Mouse (Mus musculus) CH12.LX (cell line): Measurements from ENCODE around the gene Mmp8. TPM values are rescaled to one million over a fixed set of nuclear protein-coding genes. Genes with fewer than 3 reads are reported as not detected.

Experiments
- DNase-seq: peaks from one replicate; pipeline ENCODE4 v3.0.0-alpha.2; 2013; ENCODE audit errors: extremely low read depth
- H3K27ac ChIP-seq: 2 replicates; pipeline ENCODE4 v1.5.1; 2012; ENCODE audit warnings: low read depth, mild to moderate bottlenecking, control low read depth, moderate library complexity; ENCODE audit not compliant: insufficient read depth
- H3K27me3 ChIP-seq: replicated peaks from 2 replicates; pipeline ENCODE3; 2012; ENCODE audit warnings: inconsistent platforms
- H3K36me3 ChIP-seq, 2 experiments: replicated peaks in 1 of 2; 2 replicates each; pipeline versions ENCODE3 to v1.6.1; 2012; ENCODE audit warnings: inconsistent platforms in 1 of 2, low read length in 1 of 2, mild to moderate bottlenecking in 1 of 2, mixed read lengths in 1 of 2, moderate library complexity in 1 of 2; ENCODE audit not compliant: control insufficient read depth in 1 of 2, insufficient read depth in 1 of 2
- H3K4me1 ChIP-seq, 2 experiments: 2 replicates each; pipeline ENCODE4 v1.6.1; 2012; ENCODE audit warnings: inconsistent platforms in 1 of 2, moderate library complexity in 1 of 2; ENCODE audit not compliant: insufficient read depth in 2 of 2, control insufficient read depth in 1 of 2
- H3K4me2 ChIP-seq: 2 replicates; pipeline ENCODE4 v1.6.1; 2012; ENCODE audit warnings: low read depth, mild to moderate bottlenecking, control low read depth; ENCODE audit not compliant: poor library complexity, insufficient read depth, severe bottlenecking
- H3K4me3 ChIP-seq, 3 experiments: fragments of 150-350 bp in 1 of 3; sonication (generic) in 1 of 3; replicated peaks in 1 of 3; 2 replicates each; pipeline versions ENCODE3 to v1.5.1; 2011 to 2012; ENCODE audit warnings: low read depth in 2 of 3, low read length in 2 of 3, mild to moderate bottlenecking in 2 of 3, moderate library complexity in 2 of 3, control low read depth in 1 of 3, improper control_type of control experiment in 1 of 3, inconsistent platforms in 1 of 3, mixed read lengths in 1 of 3; ENCODE audit not compliant: poor library complexity in 1 of 3
- H3K79me2 ChIP-seq: replicated peaks from 2 replicates; pipeline ENCODE4 v1.6.1; 2012; ENCODE audit warnings: mild to moderate bottlenecking, moderate library complexity; ENCODE audit not compliant: control insufficient read depth, poor library complexity, insufficient read depth, severe bottlenecking; ENCODE audit errors: extremely low read depth
- H3K9ac ChIP-seq: 2 replicates; pipeline ENCODE4 v1.6.1; 2012; ENCODE audit warnings: low read depth, mild to moderate bottlenecking, control low read depth, moderate library complexity; ENCODE audit not compliant: insufficient read depth
- H3K9me3 ChIP-seq: replicated peaks from 2 replicates; pipeline ENCODE3; 2012; ENCODE audit warnings: low read length, inconsistent platforms, mixed read lengths
- BHLHE40 ChIP-seq: IDR thresholded peaks from 2 replicates; pipeline ENCODE4 v1.6.1; 2011; ENCODE audit warnings: mild to moderate bottlenecking, low read depth, low read length, improper control_type of control experiment
- CHD1 ChIP-seq: IDR thresholded peaks from 2 replicates; pipeline ENCODE4 v1.6.1; 2012; ENCODE audit warnings: low read depth, low read length, improper control_type of control experiment, inconsistent platforms
- CHD2 ChIP-seq: IDR thresholded peaks from 2 replicates; pipeline ENCODE4 v1.6.1; 2011; ENCODE audit warnings: low read length, improper control_type of control experiment
- CTCF ChIP-seq, 2 experiments: IDR thresholded peaks in 1 of 2; conservative IDR thresholded peaks in 1 of 2; 2 replicates each; pipeline ENCODE4 v1.5.1; 2011 to 2012; ENCODE audit warnings: low read depth in 2 of 2, low read length in 2 of 2, improper control_type of control experiment in 1 of 2, inconsistent platforms in 1 of 2, mild to moderate bottlenecking in 1 of 2, moderate library complexity in 1 of 2
- E2F4 ChIP-seq: IDR thresholded peaks from 2 replicates; pipeline ENCODE4 v1.6.1; 2011; ENCODE audit warnings: low read depth, low read length, improper control_type of control experiment; ENCODE audit not compliant: insufficient replicate concordance
- EP300 ChIP-seq: IDR thresholded peaks from 2 replicates; pipeline ENCODE4 v1.6.1; 2011; ENCODE audit warnings: low read length, improper control_type of control experiment
- ETS1 ChIP-seq: conservative IDR thresholded peaks from 2 replicates; pipeline ENCODE4 v1.6.1; 2012; ENCODE audit warnings: low read depth, mild to moderate bottlenecking, inconsistent platforms, low read length, improper control_type of control experiment, moderate library complexity
- HCFC1 ChIP-seq: IDR thresholded peaks from 2 replicates; pipeline ENCODE4 v1.6.1; 2012; ENCODE audit warnings: low read depth, mild to moderate bottlenecking, inconsistent platforms, low read length, improper control_type of control experiment
- IRF4 ChIP-seq: IDR thresholded peaks from 2 replicates; pipeline ENCODE4 v1.6.1; 2014; ENCODE audit warnings: low read depth, mild to moderate bottlenecking, inconsistent platforms, low read length, improper control_type of control experiment
- JUN ChIP-seq: IDR thresholded peaks from 2 replicates; pipeline ENCODE4 v1.6.1; 2011; ENCODE audit warnings: low read depth, mild to moderate bottlenecking, low read length, improper control_type of control experiment, moderate library complexity; ENCODE audit not compliant: insufficient read depth
- JUND ChIP-seq: conservative IDR thresholded peaks from 2 replicates; pipeline ENCODE4 v1.6.1; 2011; ENCODE audit warnings: low read depth, low read length, improper control_type of control experiment
- KAT2A ChIP-seq: IDR thresholded peaks from 2 replicates; pipeline ENCODE4 v1.6.1; 2012; ENCODE audit warnings: low read length, improper control_type of control experiment, inconsistent platforms; ENCODE audit not compliant: insufficient replicate concordance
- MAFK ChIP-seq: IDR thresholded peaks from 2 replicates; pipeline ENCODE4 v1.6.1; 2011; ENCODE audit warnings: low read length, improper control_type of control experiment; ENCODE audit not compliant: insufficient replicate concordance
- MAZ ChIP-seq: IDR thresholded peaks from 2 replicates; pipeline ENCODE4 v1.6.1; 2012; ENCODE audit warnings: low read depth, mild to moderate bottlenecking, inconsistent platforms, low read length, improper control_type of control experiment, moderate library complexity
- MEF2A ChIP-seq: IDR thresholded peaks from 2 replicates; pipeline ENCODE4 v1.6.1; 2014; ENCODE audit warnings: low read depth, mild to moderate bottlenecking, inconsistent platforms, low read length, improper control_type of control experiment, borderline replicate concordance
- MXI1 ChIP-seq: IDR thresholded peaks from 2 replicates; pipeline ENCODE4 v1.6.1; 2011; ENCODE audit warnings: mild to moderate bottlenecking, low read depth, low read length, improper control_type of control experiment
- MYC ChIP-seq: IDR thresholded peaks from 2 replicates; pipeline ENCODE4 v1.6.1; 2011; ENCODE audit warnings: low read depth, mild to moderate bottlenecking, improper control_type of control experiment, low read length
- NELFE ChIP-seq: IDR thresholded peaks from 2 replicates; pipeline ENCODE4 v1.6.1; 2011; ENCODE audit warnings: low read depth, low read length, improper control_type of control experiment
- NRF1 ChIP-seq: IDR thresholded peaks from 2 replicates; pipeline ENCODE4 v1.6.1; 2014; ENCODE audit warnings: low read depth, mild to moderate bottlenecking, inconsistent platforms, low read length, improper control_type of control experiment, moderate library complexity
- POLR2A ChIP-seq: IDR thresholded peaks from 2 replicates; pipeline ENCODE4 v1.6.1; 2011; ENCODE audit warnings: low read depth, mild to moderate bottlenecking, improper control_type of control experiment, low read length
- RAD21 ChIP-seq: IDR thresholded peaks from 2 replicates; pipeline ENCODE4 v1.6.1; 2011; ENCODE audit warnings: low read depth, mild to moderate bottlenecking, low read length, improper control_type of control experiment, moderate library complexity
- SIN3A ChIP-seq: IDR thresholded peaks from 2 replicates; pipeline ENCODE4 v1.6.1; 2012; ENCODE audit warnings: low read length, improper control_type of control experiment, inconsistent platforms
- SMC3 ChIP-seq: IDR thresholded peaks from 2 replicates; pipeline ENCODE4 v1.6.1; 2011; ENCODE audit warnings: low read depth, low read length, improper control_type of control experiment
- TBP ChIP-seq: conservative IDR thresholded peaks from 2 replicates; pipeline ENCODE4 v1.6.1; 2011; ENCODE audit warnings: low read depth, low read length, improper control_type of control experiment
- USF1 ChIP-seq: IDR thresholded peaks from 2 replicates; pipeline ENCODE4 v1.6.1; 2014; ENCODE audit warnings: low read depth, mild to moderate bottlenecking, inconsistent platforms, low read length, improper control_type of control experiment
- USF2 ChIP-seq: conservative IDR thresholded peaks from 2 replicates; pipeline ENCODE4 v1.6.1; 2011; ENCODE audit warnings: low read depth, low read length, improper control_type of control experiment
- ZC3H11A ChIP-seq: IDR thresholded peaks from 2 replicates; pipeline ENCODE4 v1.6.1; 2012; ENCODE audit warnings: low read depth, mild to moderate bottlenecking, inconsistent platforms, low read length, improper control_type of control experiment
- ZKSCAN1 ChIP-seq: IDR thresholded peaks from 2 replicates; pipeline ENCODE4 v1.6.1; 2012; ENCODE audit warnings: low read depth, inconsistent platforms, low read length, improper control_type of control experiment, borderline replicate concordance
- ZNF384 ChIP-seq: IDR thresholded peaks from 2 replicates; pipeline ENCODE4 v1.6.1; 2012; ENCODE audit warnings: low read depth, low read length, improper control_type of control experiment, inconsistent platforms
- dilution Hi-C: fragments of 300-500 bp; cut with MboI; formaldehyde crosslinking; loops from 2 replicates; pipeline ENCODE4 v1.14.3; 2020; ENCODE audit warnings: low sequenced_read_pairs; ENCODE audit not compliant: extremely low pct_unique_long_range_greater_than_20kb, extremely low pct_ligation_motif_present
- in situ Hi-C: fragments of 300-500 bp; cut with MboI; formaldehyde crosslinking; loops from 3 replicates; pipeline ENCODE4 v1.14.3; 2019; ENCODE audit warnings: low sequenced_read_pairs, low pct_ligation_motif_present, low pct_unique_long_range_greater_than_20kb, mixed read lengths
- polyA plus RNA-seq: library from polyadenylated mRNA; unstranded; fragments of >175 nt; gene quantifications from 2 replicates; pipeline ENCODE4 v1.2.1, GENCODE M21; 2012; ENCODE audit warnings: low read depth; ENCODE audit not compliant: insufficient read length
- total RNA-seq, 2 experiments: library from RNA; depleted of rRNA; stranded (reverse); fragments of 300-350 nt in 1 of 2; fragments of >200 nt in 1 of 2; gene quantifications; 2 replicates each; pipeline ENCODE4 v1.2.3; 2012 to 2014

Gene Mmp8
- total and polyA plus RNA-seq, 3 experiments: not detected

DNA sequence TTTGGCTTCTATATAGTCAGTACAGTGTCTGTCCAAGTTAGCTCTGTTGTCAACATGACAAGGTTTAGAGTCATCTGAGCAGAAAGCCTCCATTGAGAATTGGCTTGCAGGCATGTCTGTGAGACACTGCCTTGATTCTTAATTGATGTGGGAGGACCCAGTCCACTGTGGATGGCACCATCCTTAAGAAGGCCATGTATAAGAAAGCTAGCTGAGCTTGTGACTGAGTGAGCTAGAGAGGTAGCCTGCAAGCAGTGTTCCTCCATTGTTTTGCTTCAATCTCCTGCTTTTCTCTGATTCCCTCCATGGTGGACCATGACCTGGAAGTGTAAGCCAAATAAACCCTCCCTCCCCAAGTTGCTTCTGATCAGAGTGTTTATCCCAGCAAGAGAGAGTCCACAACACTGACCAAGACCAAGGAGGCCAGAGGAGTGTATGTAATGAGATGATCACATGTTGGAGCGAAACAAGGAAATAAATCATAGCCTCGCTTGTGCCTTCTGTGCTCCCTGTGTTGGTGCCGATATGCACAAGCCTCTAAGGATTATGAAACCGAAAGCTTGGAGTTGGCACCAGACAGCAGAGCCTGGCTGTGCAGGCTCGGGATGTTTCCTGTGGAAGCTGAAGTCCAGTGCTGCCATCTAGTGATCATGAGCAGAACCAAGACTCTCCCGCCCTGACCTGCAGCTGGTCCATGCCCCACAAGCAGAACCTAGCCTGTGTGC, 36.7 kb downstream of the Mmp8 start:
- Histone ChIP-seq H3K4me1 (peaks cover 0 to 11% of the 10 kb centered on the region in 2 experiments; a peak in 2 of 4 replicates), H3K9ac (peak overlapping the region; percentile 2; the same call in 1 of the 2 replicates), H3K27ac (no peak overlapping the region), H3K36me3 (no peaks in the 10 kb centered on the region), H3K79me2 (no peaks in the 10 kb centered on the region), H3K4me2 (peak overlapping the region; percentile 64; the same call in 1 of the 2 replicates), H3K9me3 (no peaks in the 10 kb centered on the region), H3K27me3 (no peaks in the 10 kb centered on the region), H3K4me3 (peak overlapping the region in 1 of 3 experiments; percentile 10)
- TF ChIP-seq E2F4 (peak; percentile 23; the same call in 1 of the 2 replicates), ZC3H11A (peak; percentile 90), MXI1 (no peak), ZNF384 (no peak), BHLHE40 (peak; percentile 45), POLR2A (no peak), RAD21 (peak; percentile 99), IRF4 (peak; percentile 77), JUND (no peak), MYC (0 out of 2 replicates have a peak, but pooled peaks have one; percentile 21), NELFE (peak; percentile 55; the same call in 1 of the 2 replicates), CHD1 (no peak; the same call in 1 of the 2 replicates), MAZ (no peak), HCFC1 (no peak), TBP (0 out of 2 replicates have a peak, but pooled peaks have one; percentile 22), CTCF (conservative IDR thresholded peaks at IDR 0.05 in 1 of 2, IDR thresholded peaks at IDR 0.05 in 1 of 2; ENCODE audit: low read depth in 2 of 2, low read length in 2 of 2) (peak; percentile 66 to 96), SMC3 (peak; percentile 97), CHD2 (no peak), SIN3A (no peak), EP300 (no peak)
- dilution Hi-C loops (no loop called here), in situ Hi-C loops (loop anchor here (5.0 kb wide), 1 partner anchor 373 kb away; no protein-coding TSS in a partner anchor)
- peak; percentile 84 for DNase-seq

DNA sequence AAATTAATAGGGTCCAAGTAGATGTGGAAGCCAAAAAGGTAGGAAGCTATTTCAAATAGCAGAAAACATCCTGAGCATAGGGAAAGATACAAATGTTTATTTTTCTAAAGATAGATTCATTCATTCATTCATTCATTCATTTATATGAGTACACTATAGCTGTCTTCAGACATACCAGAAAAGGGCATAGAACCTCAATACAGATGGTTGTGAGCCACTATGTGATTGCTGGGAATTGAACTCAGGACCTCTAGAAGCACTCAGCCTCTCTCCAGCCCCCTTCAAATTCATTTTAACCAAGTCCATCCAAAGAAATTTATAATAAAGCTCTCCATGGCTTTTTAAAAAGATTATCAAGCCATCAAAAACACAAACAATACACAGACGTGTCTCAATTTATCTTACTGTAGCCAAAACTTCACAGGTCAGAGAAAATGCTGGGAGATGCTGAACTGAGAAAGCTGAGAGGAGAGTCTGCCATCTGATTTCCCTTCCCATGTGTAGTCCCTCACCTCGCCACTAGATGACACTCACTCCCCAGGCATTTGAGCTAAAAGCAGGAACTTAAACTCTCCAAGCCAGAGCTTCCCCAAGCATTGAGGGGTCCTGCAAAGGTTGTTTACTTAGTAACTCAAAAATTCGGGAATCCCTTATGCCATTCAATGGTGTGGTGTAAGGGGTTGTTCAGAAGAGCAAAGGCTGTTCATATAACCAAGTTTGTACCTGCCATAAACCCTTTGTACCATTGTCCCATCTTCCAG, 44.9 kb downstream of the Mmp8 start:
- dilution Hi-C loops (no loop called here), in situ Hi-C loops (loop anchor here (10.0 kb wide), 1 partner anchor 292 kb away; no protein-coding TSS in a partner anchor)
- H3K27me3 ChIP-seq: no peaks in the 10 kb centered on the region
- H3K9ac ChIP-seq: no peak overlapping the region
- H3K79me2 ChIP-seq: no peaks in the 10 kb centered on the region
- no peaks in the 10 kb centered on the region for H3K4me1 ChIP-seq
- DNase-seq: peak; percentile 70
- H3K4me3 ChIP-seq: no peak overlapping the region
- no peak overlapping the region for H3K27ac ChIP-seq
- H3K4me2 ChIP-seq: no peak overlapping the region
- H3K36me3 ChIP-seq: no peaks in the 10 kb centered on the region
- H3K9me3 ChIP-seq: no peaks in the 10 kb centered on the region
- TF ChIP-seq SIN3A (no peak), KAT2A (no peak), RAD21 (peak; percentile 99), EP300 (no peak), CHD1 (no peak), POLR2A (no peak), MAFK (no peak), MYC (no peak), USF1 (no peak), USF2 (no peak), NRF1 (no peak), MEF2A (0 out of 2 replicates have a peak, but pooled peaks have one; percentile 34), JUN (no peak), SMC3 (peak; percentile 93), ZNF384 (no peak), HCFC1 (no peak), ETS1 (no peak), ZKSCAN1 (no peak), ZC3H11A (peak; percentile 81)
